Mouse (Mus musculus): ENCODE measurements around the gene Ccnt1.
A peak's percentile ranks its signal among the peaks of the same experiment; 100 is the strongest.

The Ccnt1 gene

DNA sequence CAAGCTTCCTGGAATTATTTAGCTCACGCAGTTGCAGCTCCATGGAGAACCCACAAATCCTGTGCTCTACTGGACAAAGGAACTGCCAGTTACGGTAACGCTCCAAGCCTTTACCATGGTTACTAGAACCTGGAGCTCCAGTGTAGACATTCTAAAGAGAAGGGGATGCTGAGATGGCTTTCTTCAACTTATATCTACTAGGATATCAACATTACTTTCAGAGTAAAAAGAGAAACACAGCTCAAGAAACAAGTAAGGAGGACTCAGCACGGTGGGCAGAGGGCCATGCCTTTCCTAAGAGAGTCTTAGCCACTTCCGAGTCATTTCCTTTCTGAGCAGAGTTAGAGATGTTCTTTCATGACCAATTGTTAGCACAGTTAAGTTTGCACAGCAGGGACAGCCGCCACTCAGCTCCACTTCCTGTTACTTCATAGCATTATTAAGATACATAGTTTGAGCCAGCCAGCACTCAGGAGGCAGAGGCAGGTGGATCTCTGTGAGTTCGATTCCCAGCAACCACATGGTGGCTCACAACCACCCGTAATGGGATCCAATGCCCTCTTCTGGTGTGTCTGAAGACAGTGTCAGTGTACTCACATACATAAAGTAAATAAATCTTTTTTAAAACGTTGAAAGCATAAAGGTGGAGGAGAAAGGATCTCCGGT, at the start of gene Ccnt1, which contains the start of gene 4930415O20Rik:
Gene Ccnt1, minus strand, starts transcription at position 51 of the 666 bp plus-strand sequence.
Gene 4930415O20Rik, plus strand, starts transcription at position 132 of the 666 bp plus-strand sequence.
- Histone ChIP-seq H3K36me3 (ENCODE audit: control insufficient read depth, insufficient read depth, low read length, poor library complexity, severe bottlenecking) (no peaks in the 10 kb centered on the region), H3K27me3 (ENCODE audit: control insufficient read depth, insufficient read depth, low read length, poor library complexity, severe bottlenecking) (no peaks in the 10 kb centered on the region)
- no peak for DNase-seq (ENCODE audit: low read depth, low spot score)

DNA sequence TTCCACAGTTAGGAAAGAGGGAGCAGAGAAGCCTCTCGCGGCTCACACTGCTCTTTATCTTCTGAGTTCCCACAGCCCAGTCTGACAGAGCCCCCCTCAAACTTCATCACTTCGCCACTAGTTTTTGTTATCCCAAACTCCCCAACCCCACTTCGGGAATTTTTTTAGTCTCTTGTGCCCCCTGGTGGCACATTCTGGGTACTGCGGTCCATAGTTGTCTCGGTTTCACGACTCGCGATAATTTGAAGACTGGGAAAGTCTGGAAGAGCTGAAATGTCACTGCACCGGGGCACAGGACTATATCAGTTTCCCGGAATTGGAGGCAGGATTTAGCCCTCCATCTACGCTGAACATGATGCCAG, 46.4 kb upstream of the Ccnt1 start:
- DNase-seq (ENCODE audit: low read depth, low spot score), result peak; percentile 65
- Histone ChIP-seq H3K36me3 (ENCODE audit: control insufficient read depth, insufficient read depth, low read length, poor library complexity, severe bottlenecking) (no peaks in the 10 kb centered on the region), H3K27me3 (ENCODE audit: control insufficient read depth, insufficient read depth, low read length, poor library complexity, severe bottlenecking) (0 out of 2 replicates have a peak, but pooled peaks cover 1% of the 10 kb centered on the region)

DNA sequence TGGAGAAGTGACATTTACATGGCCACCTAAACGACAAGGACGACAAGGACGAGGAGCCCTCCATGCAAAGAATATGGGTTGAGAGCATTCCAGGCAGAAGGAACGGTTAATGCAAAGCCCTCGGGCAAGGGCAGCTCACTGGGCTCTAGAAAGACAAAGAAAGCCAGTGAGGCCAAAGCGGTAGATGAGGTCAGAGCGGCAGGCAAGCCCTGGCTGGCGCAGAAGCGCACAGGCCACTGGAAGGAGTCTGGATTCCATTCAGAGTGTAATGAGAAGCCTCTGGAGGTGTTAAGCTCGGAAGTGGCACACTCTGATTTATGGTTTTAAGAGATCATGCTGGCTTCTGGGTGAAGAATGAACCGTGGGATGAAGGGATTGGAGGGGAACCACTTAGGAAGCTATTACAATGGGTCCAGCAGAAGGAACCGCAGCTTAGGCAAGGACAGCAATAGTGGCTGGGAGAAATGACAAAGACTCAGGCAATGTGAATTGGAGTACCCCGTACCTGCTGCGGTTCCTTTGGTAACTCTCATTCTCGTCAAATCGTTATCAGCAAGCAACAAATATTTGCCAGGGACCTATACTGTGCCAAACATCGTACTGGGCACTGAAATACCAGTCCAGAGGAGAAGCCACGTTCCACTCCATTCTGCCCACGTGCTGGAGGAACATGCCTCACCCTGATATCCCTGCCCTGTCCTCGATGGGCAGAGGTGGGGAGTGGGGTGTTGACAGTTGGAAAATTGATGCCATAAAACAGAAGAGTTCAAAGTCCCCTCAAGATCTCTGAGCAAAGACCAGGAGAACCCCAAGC, 45.8 kb upstream of the Ccnt1 start:
- 0 out of 2 replicates have a peak, but pooled peaks cover 1% of the 10 kb centered on the region for H3K27me3 ChIP-seq (ENCODE audit: control insufficient read depth, insufficient read depth, low read length, poor library complexity, severe bottlenecking)
- H3K36me3 ChIP-seq (ENCODE audit: control insufficient read depth, insufficient read depth, low read length, poor library complexity, severe bottlenecking), result no peaks in the 10 kb centered on the region
- peak; percentile 5 for DNase-seq (ENCODE audit: low read depth, low spot score)

DNA sequence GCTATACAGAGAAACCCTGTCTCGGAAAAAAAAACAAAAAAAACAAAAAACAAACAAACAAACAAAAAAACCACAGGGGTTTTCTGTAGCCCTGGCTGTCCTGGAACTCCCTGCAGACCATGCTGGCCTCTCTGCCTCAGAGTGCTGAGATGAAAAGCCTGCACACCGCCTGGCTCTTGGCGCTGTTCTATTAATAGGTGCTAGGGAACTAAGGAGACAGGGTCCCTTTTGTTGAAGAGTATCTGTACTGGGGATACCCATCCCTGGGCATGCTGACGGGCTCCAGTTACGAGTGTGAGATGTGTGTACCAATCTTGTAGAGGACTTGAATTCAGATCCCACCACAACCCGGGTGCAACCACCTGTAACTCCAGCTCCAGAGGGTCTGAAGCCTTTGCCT, 45.0 kb upstream of the Ccnt1 start:
- H3K27me3 ChIP-seq (ENCODE audit: control insufficient read depth, insufficient read depth, low read length, poor library complexity, severe bottlenecking), result 0 out of 2 replicates have a peak, but pooled peaks cover 1% of the 10 kb centered on the region
- no peaks in the 10 kb centered on the region for H3K36me3 ChIP-seq (ENCODE audit: control insufficient read depth, insufficient read depth, low read length, poor library complexity, severe bottlenecking)
- DNase-seq (ENCODE audit: low read depth, low spot score), result no peak

DNA sequence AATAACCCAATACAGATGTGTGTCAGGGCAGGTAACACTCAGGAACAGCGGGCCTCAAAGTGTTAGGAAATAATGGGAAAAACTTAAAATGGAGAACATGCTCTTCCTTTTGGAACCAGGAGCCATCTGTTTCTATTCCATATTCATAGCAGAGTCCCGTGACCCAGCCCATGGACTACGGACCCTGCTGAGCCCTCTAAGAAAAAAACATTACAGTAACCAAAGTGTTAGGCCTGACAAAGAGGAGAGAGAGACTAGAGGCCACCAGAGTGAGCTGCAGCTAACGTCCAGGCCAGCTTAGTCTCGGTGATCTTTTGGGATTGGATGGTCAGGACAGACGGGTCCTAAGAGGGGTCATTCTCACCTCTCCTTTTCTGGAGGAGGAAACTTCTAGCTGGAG, 44.2 kb upstream of the Ccnt1 start:
- DNase-seq (ENCODE audit: low read depth, low spot score), result no peak
- Histone ChIP-seq H3K27me3 (ENCODE audit: control insufficient read depth, insufficient read depth, low read length, poor library complexity, severe bottlenecking) (0 out of 2 replicates have a peak, but pooled peaks cover 1% of the 10 kb centered on the region), H3K36me3 (ENCODE audit: control insufficient read depth, insufficient read depth, low read length, poor library complexity, severe bottlenecking) (no peaks in the 10 kb centered on the region)

DNA sequence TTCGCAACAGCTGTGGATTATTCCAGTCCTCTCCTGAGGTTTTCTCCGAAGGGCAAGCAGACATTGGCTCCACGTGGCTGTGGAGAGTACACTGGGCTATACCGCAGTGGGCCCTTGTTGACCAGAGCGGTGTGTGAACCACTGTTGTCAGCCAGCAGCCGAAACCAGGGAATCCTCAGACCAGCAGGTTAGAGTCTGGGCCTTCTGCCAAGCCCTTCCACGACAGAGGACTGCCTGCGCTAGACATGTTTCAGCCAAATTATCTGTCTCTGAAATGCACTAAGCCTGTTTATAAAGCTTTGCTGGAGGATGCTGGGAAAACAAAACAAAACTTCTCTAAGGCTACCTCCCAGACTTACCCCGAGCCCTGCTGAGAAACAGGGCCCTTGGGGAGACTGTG, 43.8 kb upstream of the Ccnt1 start:
- Histone ChIP-seq H3K36me3 (ENCODE audit: control insufficient read depth, insufficient read depth, low read length, poor library complexity, severe bottlenecking) (no peaks in the 10 kb centered on the region), H3K27me3 (ENCODE audit: control insufficient read depth, insufficient read depth, low read length, poor library complexity, severe bottlenecking) (peaks cover 2% of the 10 kb centered on the region; the same call in 1 of the 2 replicates)
- DNase-seq (ENCODE audit: low read depth, low spot score), result no peak

DNA sequence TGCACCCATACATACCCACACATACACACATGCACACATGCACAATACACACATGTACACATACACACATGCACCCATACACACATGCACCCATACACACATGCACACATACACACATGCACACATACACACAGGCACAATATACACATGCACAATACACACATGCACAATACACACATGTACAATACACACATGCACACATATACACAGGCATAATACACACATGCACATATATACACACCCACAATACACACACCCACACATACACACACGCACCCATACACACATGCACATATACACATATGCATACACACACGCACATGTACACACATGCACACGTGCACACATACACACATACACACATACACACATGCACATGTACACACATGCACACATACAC, 41.5 kb upstream of the Ccnt1 start:
- peaks cover 5% of the 10 kb centered on the region; the same call in 1 of the 2 replicates for H3K27me3 ChIP-seq (ENCODE audit: control insufficient read depth, insufficient read depth, low read length, poor library complexity, severe bottlenecking)
- no peaks in the 10 kb centered on the region for H3K36me3 ChIP-seq (ENCODE audit: control insufficient read depth, insufficient read depth, low read length, poor library complexity, severe bottlenecking)
- no peak for DNase-seq (ENCODE audit: low read depth, low spot score)

DNA sequence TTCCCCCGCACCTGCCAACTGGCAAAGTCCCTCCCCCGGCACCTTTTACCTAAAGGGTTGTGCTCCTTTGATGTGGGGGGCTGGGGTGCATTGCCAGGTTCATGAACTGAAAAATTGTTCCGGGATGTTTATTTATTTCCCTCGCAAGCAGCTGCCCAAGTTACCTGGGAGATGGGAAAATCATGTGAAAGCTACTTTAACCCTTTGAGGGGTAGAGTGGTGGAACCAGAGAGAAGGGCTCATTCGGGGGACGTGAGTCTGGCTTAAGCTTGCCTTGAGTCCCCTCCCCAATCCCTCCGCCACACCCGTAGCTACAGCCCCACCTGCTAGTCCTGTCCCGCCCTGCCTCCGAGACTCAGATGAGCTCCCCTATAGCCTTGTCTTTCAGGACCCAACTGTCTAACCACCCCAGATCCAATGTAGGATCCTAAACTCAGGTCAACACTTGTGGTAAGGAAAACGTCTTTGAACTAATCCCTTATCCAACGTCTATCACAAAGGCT, 39.5 kb upstream of the Ccnt1 start:
- H3K27me3 ChIP-seq (ENCODE audit: control insufficient read depth, insufficient read depth, low read length, poor library complexity, severe bottlenecking), result peaks cover 5% of the 10 kb centered on the region; the same call in 1 of the 2 replicates
- H3K36me3 ChIP-seq (ENCODE audit: control insufficient read depth, insufficient read depth, low read length, poor library complexity, severe bottlenecking), result no peaks in the 10 kb centered on the region
- no peak for DNase-seq (ENCODE audit: low read depth, low spot score)

DNA sequence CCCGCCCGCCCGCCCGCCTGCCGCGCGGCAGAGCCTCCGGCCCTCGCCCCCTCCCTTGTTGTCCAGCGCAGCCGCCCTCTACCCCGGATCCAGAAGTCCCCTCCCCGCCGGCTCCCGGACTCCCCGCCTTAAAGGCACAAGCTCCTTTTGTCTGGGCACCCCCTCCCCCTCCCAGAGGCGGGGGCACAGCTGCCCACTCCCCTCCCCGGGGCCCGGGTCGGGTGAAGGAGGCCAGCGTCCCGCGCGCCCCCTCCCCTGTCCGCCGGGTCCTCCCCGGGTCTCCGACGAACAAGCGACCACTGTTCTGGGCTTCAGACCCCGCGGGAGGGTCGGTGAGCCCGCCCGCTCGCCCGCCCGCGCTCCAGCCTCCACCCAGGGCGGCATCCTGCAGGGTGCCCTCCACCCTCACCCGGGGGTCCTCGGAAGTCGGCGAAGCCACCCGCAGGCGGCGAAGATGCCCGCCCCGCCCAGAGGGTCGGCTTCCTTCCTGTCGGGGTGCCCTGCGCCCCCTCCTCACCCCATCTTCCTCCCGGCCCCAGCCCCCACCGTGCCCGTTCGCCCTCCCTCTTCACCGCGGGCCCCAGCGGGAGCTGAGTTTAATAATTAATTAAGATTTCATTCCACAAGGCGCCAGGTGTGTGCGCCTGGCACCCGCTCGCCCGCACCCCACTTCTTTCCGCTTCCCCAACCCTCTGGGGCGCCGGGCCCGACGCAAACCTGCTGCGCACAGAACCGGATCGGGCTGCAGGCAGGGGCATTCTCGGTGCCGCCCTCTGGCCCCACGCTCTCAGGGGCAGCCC, 38.8 kb upstream of the Ccnt1 start, which contains the start of gene Adcy6:
Gene Adcy6, minus strand, starts transcription at position 746 of the 800 bp plus-strand sequence.
- peaks cover 5% of the 10 kb centered on the region; the same call in 1 of the 2 replicates for H3K27me3 ChIP-seq (ENCODE audit: control insufficient read depth, insufficient read depth, low read length, poor library complexity, severe bottlenecking)
- peak; percentile 36 for DNase-seq (ENCODE audit: low read depth, low spot score)
- no peaks in the 10 kb centered on the region for H3K36me3 ChIP-seq (ENCODE audit: control insufficient read depth, insufficient read depth, low read length, poor library complexity, severe bottlenecking)

DNA sequence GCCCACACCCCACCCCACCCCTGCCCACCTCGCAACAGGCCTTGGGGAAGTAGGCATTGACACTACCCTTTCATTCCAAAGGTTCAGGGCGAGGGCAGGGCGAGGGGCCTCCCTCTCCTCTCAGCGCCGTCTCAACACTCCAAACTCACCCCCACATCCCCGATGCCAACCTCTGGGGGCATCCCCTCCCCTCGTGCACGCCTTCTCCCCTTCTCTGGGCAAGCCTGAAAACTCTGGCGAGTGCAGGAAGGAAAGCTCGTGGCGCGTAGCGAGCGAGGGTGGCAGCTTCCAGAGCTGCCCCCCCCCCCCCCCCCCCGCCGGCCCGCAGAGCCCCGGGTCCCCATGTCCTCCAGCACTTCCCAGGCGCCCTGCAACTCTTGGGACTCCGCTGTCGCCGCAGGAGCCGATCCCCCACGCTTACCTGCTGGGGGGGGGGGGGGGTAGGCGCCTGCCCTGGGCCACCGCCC, 38.1 kb upstream of the Ccnt1 start:
- peaks cover 5% of the 10 kb centered on the region; the same call in 1 of the 2 replicates for H3K27me3 ChIP-seq (ENCODE audit: control insufficient read depth, insufficient read depth, low read length, poor library complexity, severe bottlenecking)
- DNase-seq (ENCODE audit: low read depth, low spot score), result peak; percentile 18
- H3K36me3 ChIP-seq (ENCODE audit: control insufficient read depth, insufficient read depth, low read length, poor library complexity, severe bottlenecking), result no peaks in the 10 kb centered on the region

DNA sequence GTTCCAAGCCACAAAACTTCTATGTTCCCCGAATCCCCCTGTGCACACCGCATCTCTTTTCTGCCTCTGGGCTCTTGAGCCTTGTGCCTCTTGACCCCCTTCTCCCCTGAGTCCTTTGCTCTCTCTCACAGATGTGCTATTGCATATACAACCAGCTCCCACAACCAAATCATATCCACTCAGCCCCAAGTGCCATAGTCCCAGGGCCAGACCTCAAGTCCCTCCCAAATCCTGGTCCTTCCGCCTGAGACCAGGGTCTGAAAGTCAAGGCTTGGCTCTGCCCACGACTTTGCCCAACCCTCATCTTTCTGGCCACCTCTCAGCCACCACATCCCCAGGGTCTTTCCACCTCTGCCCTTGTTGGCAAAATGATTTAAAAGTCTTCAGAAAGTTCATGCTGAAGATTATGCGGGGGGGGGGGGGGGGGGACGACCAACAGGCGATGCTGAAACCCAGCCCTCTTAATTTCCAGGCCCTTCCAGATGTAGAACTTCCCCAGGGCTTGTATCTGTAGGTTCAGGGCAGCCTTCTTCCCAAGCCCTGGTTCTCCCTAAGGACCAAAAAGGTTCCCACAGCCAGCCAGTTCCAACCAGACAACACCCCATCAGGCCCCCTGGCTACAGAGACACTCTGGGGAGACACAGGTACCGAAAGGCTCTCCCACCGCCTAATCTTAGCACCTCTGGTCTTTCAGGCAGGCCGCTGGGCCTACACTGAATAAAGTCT, 37.5 kb upstream of the Ccnt1 start:
- no peak for DNase-seq (ENCODE audit: low read depth, low spot score)
- Histone ChIP-seq H3K36me3 (ENCODE audit: control insufficient read depth, insufficient read depth, low read length, poor library complexity, severe bottlenecking) (no peaks in the 10 kb centered on the region), H3K27me3 (ENCODE audit: control insufficient read depth, insufficient read depth, low read length, poor library complexity, severe bottlenecking) (peaks cover 5% of the 10 kb centered on the region; the same call in 1 of the 2 replicates)

DNA sequence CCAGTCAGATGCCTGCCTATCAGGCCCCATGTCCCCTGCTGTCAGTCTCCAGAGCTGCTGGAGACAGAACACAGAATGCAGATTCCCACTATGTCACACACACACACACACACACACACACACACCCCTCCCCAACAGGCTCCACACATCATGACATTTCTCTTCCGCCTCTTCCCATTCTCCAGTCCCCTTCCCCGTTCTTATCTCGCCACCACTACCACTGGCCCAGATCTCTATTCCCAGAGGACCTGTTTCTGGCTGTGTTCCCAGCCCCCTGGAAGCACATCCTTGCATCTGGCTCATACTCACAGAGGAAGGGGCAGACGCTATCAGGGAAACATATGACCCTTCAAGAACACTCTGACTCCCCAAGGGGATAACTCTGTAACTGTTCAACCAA, 36.8 kb upstream of the Ccnt1 start:
- DNase-seq (ENCODE audit: low read depth, low spot score), result no peak
- H3K27me3 ChIP-seq (ENCODE audit: control insufficient read depth, insufficient read depth, low read length, poor library complexity, severe bottlenecking), result peaks cover 5% of the 10 kb centered on the region; the same call in 1 of the 2 replicates
- H3K36me3 ChIP-seq (ENCODE audit: control insufficient read depth, insufficient read depth, low read length, poor library complexity, severe bottlenecking), result no peaks in the 10 kb centered on the region

DNA sequence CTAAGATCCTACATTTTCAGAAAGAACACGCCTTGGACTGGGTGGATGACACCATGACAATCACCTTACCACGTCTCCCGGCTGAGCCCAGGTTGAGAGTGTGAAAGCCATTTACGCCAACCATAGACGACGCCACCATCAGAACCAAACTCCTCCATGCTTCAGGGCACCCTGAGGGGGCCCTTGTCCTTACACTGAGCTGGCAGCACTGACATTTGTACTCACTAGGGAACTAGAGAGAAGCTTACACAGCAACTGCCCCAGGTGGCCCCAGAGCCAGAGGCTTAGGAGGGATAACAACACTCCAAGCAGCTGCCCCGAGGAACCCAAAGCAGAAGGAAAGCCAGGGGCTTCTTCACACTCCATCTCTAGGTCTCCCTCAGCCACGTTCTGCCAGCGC, 36.0 kb upstream of the Ccnt1 start:
- DNase-seq (ENCODE audit: low read depth, low spot score), result no peak
- Histone ChIP-seq H3K36me3 (ENCODE audit: control insufficient read depth, insufficient read depth, low read length, poor library complexity, severe bottlenecking) (no peaks in the 10 kb centered on the region), H3K27me3 (ENCODE audit: control insufficient read depth, insufficient read depth, low read length, poor library complexity, severe bottlenecking) (peaks cover 5% of the 10 kb centered on the region; the same call in 1 of the 2 replicates)

Measured in splenic B cell, adult 2 months (primary cell).